Mouse (Mus musculus) CD4-positive, CD25-positive, alpha-beta regulatory T cell, adult 4 months (primary cell): ENCODE data around the gene Miip. TPM values are rescaled to one million over a fixed set of nuclear protein-coding genes. Genes with fewer than 3 reads are reported as not detected.
"Not testable (repeated sequence)": the region's sequence is repeated elsewhere in the genome, so short reads cannot be mapped to it uniquely, and the experiment has no call there.

Source experiments
- ATAC-seq: one replicate; pipeline ENCODE4 v1.8.0; 2017
- polyA plus RNA-seq, 2 experiments: library from polyadenylated mRNA; unstranded; fragments of 100-300 nt; shearing (Covaris generic); gene quantifications; one replicate each; pipeline ENCODE4 v1.2.1; 2017

Miip gene
- polyA plus RNA-seq, 2 experiments from 2014 or later = 92.5 to 151 TPM

DNA sequence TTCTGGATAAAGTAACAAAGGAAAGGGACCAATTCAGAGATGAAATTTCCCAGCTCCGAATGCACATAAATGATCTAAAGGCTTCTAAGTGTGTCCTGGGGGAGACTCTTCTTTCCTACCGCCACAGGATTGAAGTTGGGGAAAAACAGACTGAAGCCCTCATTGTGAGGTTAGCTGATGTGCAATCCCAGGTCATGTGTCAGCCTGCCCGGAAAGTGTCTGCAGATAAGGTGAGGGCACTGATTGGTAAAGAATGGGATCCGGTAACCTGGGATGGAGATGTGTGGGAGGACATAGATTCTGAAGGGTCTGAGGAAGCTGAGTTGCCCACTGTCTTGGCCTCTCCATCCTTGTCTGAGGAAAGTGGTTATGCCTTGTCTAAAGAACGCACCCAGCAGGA is 622 bp upstream of the Miip start:
- no peak for ATAC-seq

- ATAC-seq = no peak
These were observed 810 bp downstream of the Miip start for GRCm38 (mm10) chr4:147867563-147868449.

GRCm38 (mm10) chr4:147866793-147867192 is 1.8 kb downstream of the Miip start:
- not testable (repeated sequence) for ATAC-seq

GRCm38 (mm10) chr4:147866056-147866455 is 2.6 kb downstream of the Miip start:
- no peak for ATAC-seq

DNA sequence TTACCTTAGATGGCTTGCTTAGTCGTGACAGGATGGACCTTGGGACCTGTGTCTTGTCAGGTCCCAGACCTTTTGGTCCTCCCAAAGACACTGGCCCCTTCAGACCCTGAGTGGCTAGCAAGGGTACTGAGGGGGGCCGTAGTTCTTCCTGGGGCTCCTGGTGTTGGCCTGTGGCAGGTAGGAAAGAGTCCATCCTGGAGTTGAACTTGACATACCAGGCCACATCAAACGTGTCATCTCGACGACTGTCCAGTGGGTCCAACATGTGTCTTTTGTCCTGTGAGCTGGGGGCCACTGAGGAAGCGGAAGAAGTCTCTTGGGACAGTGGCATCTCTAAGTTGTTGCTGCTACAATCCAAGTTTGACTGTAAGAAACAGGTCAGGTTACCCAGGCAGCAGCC is 3.0 kb downstream of the Miip start:
- no peak for ATAC-seq

- ATAC-seq = no peak
These were observed 6.6 kb downstream of the Miip start for GRCm38 (mm10) chr4:147862051-147862450.

GRCm38 (mm10) chr4:147850776-147851175 is 17.8 kb downstream of the Miip start:
- no peak for ATAC-seq

- ATAC-seq = peak; percentile 59
These were observed 20.0 kb downstream of the Miip start for GRCm38 (mm10) chr4:147848584-147848991.

DNA sequence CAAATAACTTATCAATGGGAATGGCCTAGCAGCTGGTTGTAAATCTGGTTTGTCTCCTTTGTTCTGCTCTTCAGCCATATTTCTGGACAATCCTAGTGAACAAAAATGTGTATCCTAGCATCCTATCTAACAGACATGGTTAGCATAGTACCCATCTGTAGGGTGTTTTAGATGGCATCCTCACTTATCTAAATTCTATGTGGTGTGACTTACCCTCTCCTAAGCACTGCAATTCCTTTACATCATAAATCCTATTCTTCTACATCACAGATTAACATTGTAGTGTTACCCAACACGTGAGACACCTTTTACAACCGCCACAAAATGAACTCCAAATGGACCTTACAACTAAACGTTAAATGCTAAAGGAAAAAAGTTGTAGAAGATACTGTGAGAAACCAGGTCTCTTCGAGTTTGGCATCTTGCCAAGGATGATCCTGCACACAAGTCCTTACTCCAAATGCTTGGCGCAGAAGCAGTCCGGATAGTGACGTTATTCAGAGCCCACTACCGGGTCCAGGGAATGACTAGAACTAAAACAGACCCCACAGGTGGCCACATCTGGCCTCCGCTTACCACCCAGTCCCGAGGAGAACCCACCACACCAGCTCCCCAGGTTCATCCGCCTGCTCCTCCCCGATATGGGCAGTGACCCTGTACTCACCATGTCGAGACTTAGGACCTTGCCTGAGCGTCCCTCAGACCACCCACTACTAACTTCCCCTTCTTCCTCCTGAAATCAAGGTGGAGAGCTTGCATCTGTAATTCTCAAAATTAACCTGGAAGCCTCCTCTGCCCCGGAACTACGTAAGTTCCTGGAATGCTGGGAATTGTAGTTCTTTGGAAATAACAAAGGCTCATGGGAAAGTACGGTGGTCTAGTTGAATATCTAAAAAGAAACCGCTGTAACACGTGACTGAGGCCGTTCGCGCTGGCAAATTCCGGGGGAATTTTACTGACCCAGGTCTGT is 20.7 kb downstream of the Miip start, which contains the start of gene Zfp933:
Zfp933 (minus strand) TSS at position 753 of the 970 bp plus-strand sequence.
- peak; percentile 98 for ATAC-seq

- no peak for ATAC-seq
These were observed 25.7 kb downstream of the Miip start for GRCm38 (mm10) chr4:147842871-147843270.

DNA sequence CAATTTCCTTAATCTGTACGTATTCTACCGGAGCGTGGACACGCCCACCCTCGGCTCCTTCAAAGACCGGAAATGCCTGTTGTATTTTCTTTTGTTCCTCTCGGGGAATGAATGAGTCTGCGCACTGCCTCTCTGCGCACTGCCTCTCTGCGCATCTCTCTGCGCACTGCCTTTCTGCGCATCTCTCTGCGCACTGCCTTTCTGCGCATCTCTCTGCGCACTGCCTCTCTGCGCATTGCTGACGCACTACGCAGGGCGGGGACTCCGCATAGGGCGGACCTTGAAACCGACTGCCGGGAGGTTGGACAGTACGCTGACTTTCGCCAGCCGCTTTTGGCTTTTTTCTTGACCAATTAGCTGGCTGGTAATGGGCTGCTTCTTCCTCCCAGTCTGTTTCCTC is 29.3 kb downstream of the Miip start:
- not testable (repeated sequence) for ATAC-seq

GRCm38 (mm10) chr4:147824389-147824788 is 44.2 kb downstream of the Miip start:
- no peak for ATAC-seq

GRCm38 (mm10) chr4:147821414-147821813 is 47.2 kb downstream of the Miip start:
- ATAC-seq = not testable (repeated sequence)

- not testable (repeated sequence) for ATAC-seq
These were observed 49.0 kb downstream of the Miip start for GRCm38 (mm10) chr4:147819659-147820058.

GRCm38 (mm10) chr4:147814592-147815167 is 53.9 kb downstream of the Miip start:
- peak; percentile 80 for ATAC-seq

- no peak for ATAC-seq
These were observed 55.3 kb downstream of the Miip start for GRCm38 (mm10) chr4:147813249-147813765.

Other genes starting within 250 kb of the Miip start
- under 1 TPM in 1 of 2 experiments, not detected in 1; 0.31 TPM for gene Zfp979, start 226.3 kb downstream of the Miip start, polyA plus RNA-seq
- under 1 TPM in 1 of 2 experiments, not detected in 1; 0.35 TPM for gene Zfp534, start 166.3 kb downstream of the Miip start, polyA plus RNA-seq
- 10 to 100 TPM; 26.7 to 34.3 TPM for gene Zfp984, start 59.0 kb downstream of the Miip start, polyA plus RNA-seq
- gene Zfp933, start 20.4 kb downstream of the Miip start, polyA plus RNA-seq = 1 to 10 TPM; 3.3 to 7.0 TPM
- gene Fv1, start 163 bp upstream of the Miip start, polyA plus RNA-seq = 1 to 10 TPM; 2.1 to 3.8 TPM
- 10 to 100 TPM; 19.5 to 31.9 TPM for gene Mfn2, start 35.9 kb upstream of the Miip start, polyA plus RNA-seq
- gene Plod1, start 68.0 kb upstream of the Miip start, polyA plus RNA-seq = 1 to 10 TPM; 5.2 to 8.7 TPM
- gene 2510039O18Rik, start 72.1 kb upstream of the Miip start, polyA plus RNA-seq = 1 to 10 TPM; 8.3 to 9.4 TPM
- gene Nppb, start 117.0 kb upstream of the Miip start, polyA plus RNA-seq = not detected
- not detected for gene Nppa, start 131.9 kb upstream of the Miip start, polyA plus RNA-seq
- gene Clcn6, start 170.0 kb upstream of the Miip start, polyA plus RNA-seq = 1 to 10 TPM; 4.2 to 5.5 TPM
- gene Mthfr, start 170.3 kb upstream of the Miip start, polyA plus RNA-seq = 10 to 100 TPM in 1 of 2 experiments, 1 to 10 TPM in 1; 6.8 to 23.1 TPM
- gene Agtrap, start 219.2 kb upstream of the Miip start, polyA plus RNA-seq = 10 to 100 TPM; 19.0 to 20.0 TPM